Mouse (Mus musculus): ENCODE data around the gene Mrm3. TPM values are rescaled to one million over a fixed set of nuclear protein-coding genes. Genes with fewer than 3 reads are reported as not detected.

The Mrm3 gene
- total and polyA plus RNA-seq, 3 experiments = 11.9 to 23.4 (median 21.8) TPM

DNA sequence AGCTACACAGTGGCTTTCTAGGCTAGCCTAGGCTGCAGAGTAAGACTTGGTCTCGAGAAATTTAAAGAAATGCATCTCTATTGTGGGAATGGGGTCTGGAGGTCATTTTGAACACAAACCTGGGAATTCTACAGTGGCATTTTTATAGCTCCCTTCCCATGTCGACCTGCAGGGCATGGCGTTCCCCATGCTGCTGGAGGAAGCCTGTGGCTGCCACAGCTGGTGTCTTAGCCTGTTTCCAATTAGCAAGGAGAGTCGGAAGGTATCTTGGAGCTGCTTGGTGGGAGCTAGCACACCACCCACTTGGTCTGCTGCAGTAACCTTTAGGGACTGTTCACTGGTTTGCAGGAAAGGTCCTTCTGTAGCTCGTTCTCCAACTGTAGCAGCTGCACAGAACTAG is 12.6 kb downstream of the Mrm3 start:
- H3K36me3 ChIP-seq (ENCODE audit: control insufficient read depth, insufficient read depth, low read length) = no peaks in the 10 kb centered on the region
- H3K4me1 ChIP-seq (ENCODE audit: control insufficient read depth, insufficient read depth, low read length) = peaks cover 5% of the 10 kb centered on the region
- H3K27me3 ChIP-seq (ENCODE audit: control insufficient read depth, insufficient read depth, low read length) = no peaks in the 10 kb centered on the region
- no peak overlapping the region for H3K4me3 ChIP-seq
- no peak overlapping the region for H3K9ac ChIP-seq (ENCODE audit: low read depth, low read length)
- no peak for DNase-seq
- TF ChIP-seq POLR2A (IDR thresholded peaks at IDR 0.05; ENCODE audit: insufficient read depth, low read depth, low read length) (no peak), EP300 (IDR thresholded peaks at IDR 0.05; ENCODE audit: insufficient read depth, low read depth, low read length) (no peak), CTCF (IDR thresholded peaks at IDR 0.05) (no peak)
- no peak overlapping the region for H3K27ac ChIP-seq
- WGBS = 60% methylated on average over 5 of the region's 5 CpGs
- intact Hi-C loops (cut with DNase I) = no loop called here
- H3K79me2 ChIP-seq (replicated peaks; ENCODE audit: control insufficient read depth, insufficient read depth, low read length) = no peaks in the 10 kb centered on the region

DNA sequence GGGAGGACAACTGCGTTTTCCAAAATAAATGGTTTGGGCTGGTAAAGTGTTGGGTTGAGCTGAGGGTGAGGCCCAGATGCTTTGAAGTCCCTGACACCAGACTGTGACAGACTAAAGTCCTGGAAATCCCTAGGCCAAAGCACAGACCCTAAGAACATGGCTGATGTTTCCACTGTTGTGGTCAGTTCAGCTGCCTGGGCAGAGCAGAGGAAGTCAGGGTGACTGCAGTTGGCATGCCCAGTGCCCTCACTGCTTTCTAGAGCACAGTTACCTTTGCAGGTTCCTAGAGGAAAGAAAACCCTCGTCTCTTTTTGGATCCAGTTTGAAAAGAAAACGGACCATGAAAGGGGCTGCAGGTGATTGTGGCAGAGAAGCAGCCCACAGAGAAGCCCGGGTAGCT is 13.9 kb downstream of the Mrm3 start:
- no peak overlapping the region for H3K27ac ChIP-seq
- H3K4me1 ChIP-seq (ENCODE audit: control insufficient read depth, insufficient read depth, low read length) = peaks cover 8% of the 10 kb centered on the region
- H3K4me3 ChIP-seq = no peak overlapping the region
- no peak overlapping the region for H3K9ac ChIP-seq (ENCODE audit: low read depth, low read length)
- no peaks in the 10 kb centered on the region for H3K27me3 ChIP-seq (ENCODE audit: control insufficient read depth, insufficient read depth, low read length)
- TF ChIP-seq EP300 (IDR thresholded peaks at IDR 0.05; ENCODE audit: insufficient read depth, low read depth, low read length) (no peak), POLR2A (IDR thresholded peaks at IDR 0.05; ENCODE audit: insufficient read depth, low read depth, low read length) (no peak), CTCF (IDR thresholded peaks at IDR 0.05) (no peak)
- DNase-seq = no peak
- H3K79me2 ChIP-seq (replicated peaks; ENCODE audit: control insufficient read depth, insufficient read depth, low read length) = no peaks in the 10 kb centered on the region
- intact Hi-C loops (cut with DNase I) = no loop called here
- WGBS = 84% methylated on average over 4 of the region's 4 CpGs
- H3K36me3 ChIP-seq (ENCODE audit: control insufficient read depth, insufficient read depth, low read length) = no peaks in the 10 kb centered on the region

DNA sequence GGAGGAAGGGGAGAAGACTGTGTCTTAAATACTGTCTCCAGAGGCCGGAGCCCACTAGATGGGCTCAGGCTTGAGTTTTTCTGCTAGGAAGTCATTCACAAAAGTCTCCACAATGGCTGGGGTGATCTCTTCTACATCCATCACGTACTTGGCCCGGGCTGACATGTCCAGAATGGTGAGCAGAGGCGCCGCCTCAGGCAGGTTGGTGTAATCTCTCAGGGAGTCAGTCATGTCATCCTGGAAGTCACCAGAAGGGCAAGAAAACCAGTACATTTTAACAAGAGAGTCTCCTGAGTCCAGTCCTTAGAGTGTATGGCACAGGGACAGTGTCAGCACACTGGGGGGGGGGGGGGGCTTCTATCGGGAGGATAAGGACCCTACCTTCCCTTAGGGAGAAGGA is 15.0 kb downstream of the Mrm3 start:
- H3K27me3 ChIP-seq (ENCODE audit: control insufficient read depth, insufficient read depth, low read length) = no peaks in the 10 kb centered on the region
- no peak overlapping the region for H3K9ac ChIP-seq (ENCODE audit: low read depth, low read length)
- intact Hi-C loops (cut with DNase I) = no loop called here
- no peak overlapping the region for H3K27ac ChIP-seq
- no peaks in the 10 kb centered on the region for H3K79me2 ChIP-seq (replicated peaks; ENCODE audit: control insufficient read depth, insufficient read depth, low read length)
- peaks cover 7% of the 10 kb centered on the region for H3K4me1 ChIP-seq (ENCODE audit: control insufficient read depth, insufficient read depth, low read length)
- DNase-seq = no peak
- TF ChIP-seq POLR2A (IDR thresholded peaks at IDR 0.05; ENCODE audit: insufficient read depth, low read depth, low read length) (no peak), CTCF (IDR thresholded peaks at IDR 0.05) (no peak), EP300 (IDR thresholded peaks at IDR 0.05; ENCODE audit: insufficient read depth, low read depth, low read length) (no peak)
- WGBS = 89% methylated on average over 6 of the region's 6 CpGs
- H3K36me3 ChIP-seq (ENCODE audit: control insufficient read depth, insufficient read depth, low read length) = no peaks in the 10 kb centered on the region
- H3K4me3 ChIP-seq = no peak overlapping the region

DNA sequence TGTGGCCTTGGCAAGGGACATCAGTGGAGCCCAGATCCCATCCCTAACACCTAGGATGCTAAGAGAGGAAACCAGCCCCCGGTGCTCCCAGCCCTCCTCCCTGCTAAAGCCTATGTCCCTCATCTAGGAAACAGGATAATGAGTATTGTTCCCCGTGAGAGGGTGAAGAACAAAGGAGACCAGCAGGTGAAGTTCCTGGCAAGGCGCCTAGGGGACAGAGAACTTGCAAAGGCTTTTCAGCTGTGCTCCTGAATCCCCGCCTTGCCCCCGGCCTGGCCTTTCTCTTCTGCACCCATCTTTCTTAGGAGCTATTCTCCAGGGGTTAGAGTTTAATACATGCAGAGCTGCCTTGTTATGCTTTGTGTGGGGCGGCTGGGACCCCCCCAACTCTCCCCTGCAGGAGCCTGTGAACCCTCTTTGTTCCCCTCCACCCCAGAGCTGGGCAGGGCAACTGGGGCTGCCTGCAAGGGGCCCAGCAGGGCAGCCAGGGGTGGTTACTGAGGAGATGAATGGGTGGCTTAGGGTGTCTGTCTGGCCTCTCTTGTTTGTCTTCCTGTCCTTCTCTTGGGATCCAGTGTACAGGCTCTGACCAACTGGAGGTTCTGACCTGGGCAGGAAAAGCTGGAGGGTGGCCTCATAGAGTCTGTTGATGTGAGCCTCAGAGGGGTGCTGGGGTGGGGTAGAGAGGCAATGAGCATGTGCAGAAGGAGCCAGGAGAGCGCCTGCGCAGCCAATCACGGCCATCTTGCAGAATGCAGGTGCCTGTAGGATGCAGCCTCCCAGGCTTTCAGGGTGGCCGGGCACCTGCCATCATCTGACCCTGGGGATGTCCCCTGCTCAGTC is 16.9 kb downstream of the Mrm3 start:
- Histone ChIP-seq H3K27me3 (ENCODE audit: control insufficient read depth, insufficient read depth, low read length) (no peaks in the 10 kb centered on the region), H3K4me1 (ENCODE audit: control insufficient read depth, insufficient read depth, low read length) (peaks cover 4% of the 10 kb centered on the region), H3K36me3 (ENCODE audit: control insufficient read depth, insufficient read depth, low read length) (no peaks in the 10 kb centered on the region), H3K4me3 (no peak overlapping the region), H3K79me2 (replicated peaks; ENCODE audit: control insufficient read depth, insufficient read depth, low read length) (no peaks in the 10 kb centered on the region), H3K9ac (ENCODE audit: low read depth, low read length) (no peak overlapping the region), H3K27ac (no peak overlapping the region; the same call in 1 of the 2 replicates)
- DNase-seq = no peak
- WGBS = 77% methylated on average over 10 of the region's 10 CpGs
- intact Hi-C loops (cut with DNase I) = loop anchor here (5.0 kb wide), 1 partner anchor 52 kb away; no protein-coding TSS in a partner anchor
- TF ChIP-seq EP300 (IDR thresholded peaks at IDR 0.05; ENCODE audit: insufficient read depth, low read depth, low read length) = no peak

DNA sequence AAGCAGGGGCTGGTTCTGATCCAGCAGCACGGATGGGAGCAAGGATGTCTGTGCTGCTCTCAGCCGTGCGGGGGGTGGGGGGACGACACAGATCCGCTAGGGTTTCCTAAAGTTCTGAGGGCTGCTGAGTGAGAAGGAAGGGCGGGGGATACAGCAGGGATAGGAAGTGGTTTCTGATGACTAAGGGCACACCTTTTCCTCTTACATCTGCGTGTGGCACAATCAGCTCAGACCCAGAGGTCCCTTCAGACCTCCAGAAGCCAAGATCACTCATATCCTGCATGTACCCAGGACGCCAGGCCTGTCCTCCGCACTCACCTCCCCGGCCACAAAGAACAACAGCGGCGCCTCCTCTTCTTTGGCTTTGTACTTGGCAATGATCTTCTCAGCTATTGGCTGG is 17.7 kb downstream of the Mrm3 start:
- intact Hi-C loops (cut with DNase I) = loop anchor here (5.0 kb wide), 1 partner anchor 51 kb away; no protein-coding TSS in a partner anchor
- 50% methylated on average over 12 of the region's 12 CpGs for WGBS
- H3K27ac ChIP-seq = no peak overlapping the region

More for the DNA sequence above, 17.7 kb downstream of the Mrm3 start:
- no peaks in the 10 kb centered on the region for H3K36me3 ChIP-seq (ENCODE audit: control insufficient read depth, insufficient read depth, low read length)
- TF ChIP-seq POLR2A (IDR thresholded peaks at IDR 0.05; ENCODE audit: insufficient read depth, low read depth, low read length) (no peak), EP300 (IDR thresholded peaks at IDR 0.05; ENCODE audit: insufficient read depth, low read depth, low read length) (0 out of 2 replicates have a peak, but pooled peaks have one; percentile 60), CTCF (IDR thresholded peaks at IDR 0.05) (no peak)
- H3K4me1 ChIP-seq (ENCODE audit: control insufficient read depth, insufficient read depth, low read length) = peaks cover 3% of the 10 kb centered on the region
- no peaks in the 10 kb centered on the region for H3K27me3 ChIP-seq (ENCODE audit: control insufficient read depth, insufficient read depth, low read length)
- H3K4me3 ChIP-seq = no peak overlapping the region
- no peak overlapping the region for H3K9ac ChIP-seq (ENCODE audit: low read depth, low read length)
- no peaks in the 10 kb centered on the region for H3K79me2 ChIP-seq (replicated peaks; ENCODE audit: control insufficient read depth, insufficient read depth, low read length)
- DNase-seq = no peak

All from heart, adult 2 months (tissue).